Mouse (Mus musculus): ENCODE data around the gene Ttc21a. TPM values are rescaled to one million over a fixed set of nuclear protein-coding genes. Genes with fewer than 3 reads are reported as not detected.

Ttc21a gene
- polyA plus RNA-seq, 1 experiment = 5.0 TPM

GRCm38 (mm10) chr9:120000761-120001160 lies 63.4 kb downstream of the Ttc21a start:
- Histone ChIP-seq H3K27ac (ENCODE audit: control insufficient read depth, insufficient read depth, low read depth, low read length, poor library complexity) (no peak overlapping the region; the same call in 1 of the 2 replicates), H3K4me3 (replicated peaks; ENCODE audit: control insufficient read depth, low read depth, low read length) (no peak overlapping the region), H3K4me1 (ENCODE audit: control insufficient read depth, insufficient read depth, low read length) (no peaks in the 10 kb centered on the region; the same call in 1 of the 2 replicates)
- TF ChIP-seq CTCF (IDR thresholded peaks at IDR 0.05; ENCODE audit: control insufficient read depth, insufficient read depth, low read length) (no peak), POLR2A (IDR thresholded peaks at IDR 0.05; ENCODE audit: borderline replicate concordance, control insufficient read depth, low read depth, low read length) (no peak)
- 56% methylated on average over 5 of the region's 5 CpGs for WGBS

DNA sequence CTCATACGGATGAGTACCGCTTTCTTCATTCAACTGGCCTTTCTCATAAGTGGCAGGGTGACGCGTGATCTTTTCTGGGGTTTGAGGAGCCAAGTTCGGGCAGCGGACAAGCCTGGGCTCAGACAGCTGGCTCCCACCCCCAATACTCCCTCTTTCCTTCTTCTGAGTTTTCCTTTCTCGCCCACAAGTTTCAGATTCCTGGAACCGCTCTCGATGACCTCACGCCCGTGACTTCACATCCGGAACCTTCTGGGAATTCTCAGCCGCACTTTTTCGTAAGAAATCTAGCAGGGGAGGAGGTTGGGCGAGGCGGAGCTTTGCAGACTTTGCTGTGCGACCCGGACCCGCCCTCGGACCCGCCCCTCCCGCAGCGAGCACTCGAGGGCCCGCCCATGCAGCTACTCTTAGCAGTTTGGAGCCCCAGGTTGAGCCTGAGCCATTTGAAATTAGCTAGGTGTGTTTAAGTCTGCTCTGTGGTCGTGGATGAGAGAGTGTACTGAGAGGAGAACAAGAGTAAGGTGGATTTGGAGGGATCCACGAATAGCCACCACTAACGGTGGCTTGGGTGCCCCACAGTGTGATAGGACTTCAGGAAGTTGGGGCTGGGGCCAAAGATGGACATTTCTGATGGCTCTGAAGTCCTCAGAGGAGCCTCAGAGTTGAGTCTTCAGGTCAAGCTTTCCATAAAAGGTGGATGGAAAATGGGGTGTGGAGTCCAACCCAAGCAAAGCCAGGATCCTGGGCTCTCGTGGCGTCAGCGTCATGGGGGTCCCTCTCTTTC lies 64.7 kb downstream of the Ttc21a start:
- TF ChIP-seq CTCF (IDR thresholded peaks at IDR 0.05; ENCODE audit: control insufficient read depth, insufficient read depth, low read length) (no peak), POLR2A (IDR thresholded peaks at IDR 0.05; ENCODE audit: borderline replicate concordance, control insufficient read depth, low read depth, low read length) (no peak)
- WGBS = 8% methylated on average over 31 of the region's 31 CpGs
- no peaks in the 10 kb centered on the region; the same call in 1 of the 2 replicates for H3K4me1 ChIP-seq (ENCODE audit: control insufficient read depth, insufficient read depth, low read length)
- H3K27ac ChIP-seq (ENCODE audit: control insufficient read depth, insufficient read depth, low read depth, low read length, poor library complexity) = peak overlapping the region; percentile 46; the same call in 1 of the 2 replicates
- H3K4me3 ChIP-seq (replicated peaks; ENCODE audit: control insufficient read depth, low read depth, low read length) = peak overlapping the region; percentile 62

DNA sequence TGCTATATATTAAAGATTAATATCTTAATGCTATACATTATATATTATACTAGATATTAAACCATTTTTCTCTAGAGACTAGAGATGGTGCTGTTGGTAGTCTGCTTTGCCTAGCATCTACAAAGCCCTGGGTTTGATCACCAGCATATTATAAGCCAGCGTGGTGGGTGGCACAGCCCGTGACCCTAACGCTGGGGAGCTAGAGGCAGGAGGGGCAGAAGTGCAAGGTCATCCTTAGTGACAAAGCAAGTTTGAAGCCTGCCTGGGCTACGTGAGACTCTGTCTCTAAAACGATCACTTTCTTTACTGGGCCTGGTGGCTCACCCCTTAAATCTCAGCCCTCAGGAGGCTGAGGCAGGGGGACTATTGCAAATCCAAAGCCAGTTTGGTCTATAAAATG lies 65.5 kb downstream of the Ttc21a start:
- 69% methylated on average over 5 of the region's 5 CpGs for WGBS
- Histone ChIP-seq H3K27ac (ENCODE audit: control insufficient read depth, insufficient read depth, low read depth, low read length, poor library complexity) (no peak overlapping the region), H3K4me1 (ENCODE audit: control insufficient read depth, insufficient read depth, low read length) (no peaks in the 10 kb centered on the region; the same call in 1 of the 2 replicates), H3K4me3 (replicated peaks; ENCODE audit: control insufficient read depth, low read depth, low read length) (no peak overlapping the region)
- no peak for TF ChIP-seq POLR2A (IDR thresholded peaks at IDR 0.05; ENCODE audit: borderline replicate concordance, control insufficient read depth, low read depth, low read length)
- no peak for TF ChIP-seq CTCF (IDR thresholded peaks at IDR 0.05; ENCODE audit: control insufficient read depth, insufficient read depth, low read length)

- Histone ChIP-seq H3K4me1 (ENCODE audit: control insufficient read depth, insufficient read depth, low read length) (no peaks in the 10 kb centered on the region; the same call in 1 of the 2 replicates), H3K27ac (ENCODE audit: control insufficient read depth, insufficient read depth, low read depth, low read length, poor library complexity) (no peak overlapping the region), H3K4me3 (replicated peaks; ENCODE audit: control insufficient read depth, low read depth, low read length) (no peak overlapping the region)
- TF ChIP-seq POLR2A (IDR thresholded peaks at IDR 0.05; ENCODE audit: borderline replicate concordance, control insufficient read depth, low read depth, low read length) (no peak), CTCF (IDR thresholded peaks at IDR 0.05; ENCODE audit: control insufficient read depth, insufficient read depth, low read length) (no peak)
- 83% methylated on average over 3 of the region's 3 CpGs for WGBS
These were observed 68.5 kb downstream of the Ttc21a start for GRCm38 (mm10) chr9:120005936-120006335.

DNA sequence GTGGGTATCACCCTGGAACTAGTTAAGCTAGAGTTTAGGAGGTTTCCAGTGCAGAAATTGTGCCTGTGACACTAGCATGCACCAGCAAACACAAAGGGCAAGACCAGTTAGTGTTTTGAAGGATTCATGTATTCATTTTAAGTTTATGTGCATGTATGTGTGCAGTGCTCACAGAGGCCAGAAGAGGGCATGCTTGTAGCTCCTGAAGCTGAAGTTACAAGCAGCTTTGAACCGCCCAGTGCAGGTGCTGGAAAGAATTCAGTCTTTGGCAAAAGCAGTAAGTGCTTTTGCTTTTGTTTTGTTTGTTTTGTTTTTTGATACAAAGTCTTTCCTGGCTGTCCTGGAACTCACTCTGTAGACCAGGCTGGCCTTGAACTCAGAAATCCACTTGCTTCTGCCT lies 70.4 kb downstream of the Ttc21a start:
- WGBS = 77% methylated on average over 1 of the region's 1 CpGs
- no peak overlapping the region for H3K27ac ChIP-seq (ENCODE audit: control insufficient read depth, insufficient read depth, low read depth, low read length, poor library complexity)
- TF ChIP-seq CTCF (IDR thresholded peaks at IDR 0.05; ENCODE audit: control insufficient read depth, insufficient read depth, low read length) (no peak), POLR2A (IDR thresholded peaks at IDR 0.05; ENCODE audit: borderline replicate concordance, control insufficient read depth, low read depth, low read length) (no peak)
- no peaks in the 10 kb centered on the region; the same call in 1 of the 2 replicates for H3K4me1 ChIP-seq (ENCODE audit: control insufficient read depth, insufficient read depth, low read length)
- H3K4me3 ChIP-seq (replicated peaks; ENCODE audit: control insufficient read depth, low read depth, low read length) = no peak overlapping the region

DNA sequence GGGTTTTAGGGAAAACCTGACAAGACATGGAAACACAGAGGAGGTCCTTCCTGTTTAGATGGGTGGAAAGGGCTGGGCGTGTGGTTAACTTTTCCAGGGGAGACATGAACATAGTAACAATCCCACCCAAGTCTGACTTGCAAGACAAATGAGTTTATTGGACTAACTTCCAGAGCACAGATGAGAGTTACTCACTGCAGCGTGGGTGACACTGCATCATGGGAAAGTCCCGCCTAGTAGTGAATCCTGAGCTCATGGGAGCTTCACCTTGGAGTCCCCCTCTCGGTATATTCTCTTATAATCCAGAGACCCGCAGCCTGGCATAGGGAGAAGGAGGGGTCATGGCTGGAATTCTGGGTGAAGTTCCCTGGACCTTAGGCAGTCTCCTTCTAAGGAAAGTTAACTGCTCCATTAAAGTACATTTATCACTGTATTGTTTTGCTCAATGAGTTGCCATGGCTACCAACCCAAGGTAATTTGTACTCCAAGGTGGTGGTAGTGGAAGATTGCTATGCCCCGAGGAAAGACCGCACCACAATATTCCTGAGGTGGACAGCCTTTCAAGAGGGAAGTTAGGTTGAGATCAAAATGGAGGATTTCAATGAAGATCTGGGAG lies 71.9 kb downstream of the Ttc21a start:
- WGBS = 76% methylated on average over 7 of the region's 7 CpGs
- no peak for TF ChIP-seq POLR2A (IDR thresholded peaks at IDR 0.05; ENCODE audit: borderline replicate concordance, control insufficient read depth, low read depth, low read length)
- TF ChIP-seq CTCF (IDR thresholded peaks at IDR 0.05; ENCODE audit: control insufficient read depth, insufficient read depth, low read length) = no peak
- no peak overlapping the region for H3K27ac ChIP-seq (ENCODE audit: control insufficient read depth, insufficient read depth, low read depth, low read length, poor library complexity)
- no peak overlapping the region for H3K4me3 ChIP-seq (replicated peaks; ENCODE audit: control insufficient read depth, low read depth, low read length)
- H3K4me1 ChIP-seq (ENCODE audit: control insufficient read depth, insufficient read depth, low read length) = no peaks in the 10 kb centered on the region; the same call in 1 of the 2 replicates

DNA sequence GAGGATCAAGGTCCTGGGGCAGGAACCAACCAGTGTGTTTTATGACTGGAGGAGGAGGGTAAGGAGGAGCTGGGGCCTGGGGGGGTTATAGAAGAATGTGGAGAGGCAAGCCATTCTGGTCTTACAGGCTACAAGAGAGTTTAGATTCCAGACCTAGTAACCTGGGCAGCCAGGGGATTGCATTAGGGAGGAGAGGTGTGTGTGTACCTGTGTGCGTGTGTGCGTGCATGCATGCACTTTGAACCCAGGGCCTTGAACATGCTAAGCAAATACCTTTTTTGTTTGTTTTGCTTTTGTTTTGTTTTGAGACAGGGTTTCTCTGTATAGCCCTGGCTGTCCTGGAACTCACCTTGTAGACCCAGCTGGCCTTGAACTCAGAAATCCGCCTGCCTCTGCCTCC lies 72.5 kb downstream of the Ttc21a start:
- Histone ChIP-seq H3K27ac (ENCODE audit: control insufficient read depth, insufficient read depth, low read depth, low read length, poor library complexity) (no peak overlapping the region), H3K4me3 (replicated peaks; ENCODE audit: control insufficient read depth, low read depth, low read length) (no peak overlapping the region), H3K4me1 (ENCODE audit: control insufficient read depth, insufficient read depth, low read length) (no peaks in the 10 kb centered on the region; the same call in 1 of the 2 replicates)
- TF ChIP-seq POLR2A (IDR thresholded peaks at IDR 0.05; ENCODE audit: borderline replicate concordance, control insufficient read depth, low read depth, low read length) (no peak), CTCF (IDR thresholded peaks at IDR 0.05; ENCODE audit: control insufficient read depth, insufficient read depth, low read length) (no peak)
- 88% methylated on average over 3 of the region's 3 CpGs for WGBS

- TF ChIP-seq CTCF (IDR thresholded peaks at IDR 0.05; ENCODE audit: control insufficient read depth, insufficient read depth, low read length) = no peak
- no peak for TF ChIP-seq POLR2A (IDR thresholded peaks at IDR 0.05; ENCODE audit: borderline replicate concordance, control insufficient read depth, low read depth, low read length)
- no peak overlapping the region for H3K27ac ChIP-seq (ENCODE audit: control insufficient read depth, insufficient read depth, low read depth, low read length, poor library complexity)
- peak overlapping the region; percentile 22 for H3K4me3 ChIP-seq (replicated peaks; ENCODE audit: control insufficient read depth, low read depth, low read length)
- 5% methylated on average over 60 of the region's 60 CpGs for WGBS
- no peaks in the 10 kb centered on the region; the same call in 1 of the 2 replicates for H3K4me1 ChIP-seq (ENCODE audit: control insufficient read depth, insufficient read depth, low read length)
These were observed 73.5 kb downstream of the Ttc21a start for GRCm38 (mm10) chr9:120010781-120011511.
